Mouse (Mus musculus): ENCODE measurements around the gene Dhx32.

Gene Dhx32

GRCm38 (mm10) chr7:133775179-133775578 is 7.3 kb downstream of the Dhx32 start:
- no peak for DNase-seq (ENCODE audit: low read depth, low spot score)

GRCm38 (mm10) chr7:133768517-133768916 is 14.0 kb downstream of the Dhx32 start:
- no peak for DNase-seq (ENCODE audit: low read depth, low spot score)

DNA sequence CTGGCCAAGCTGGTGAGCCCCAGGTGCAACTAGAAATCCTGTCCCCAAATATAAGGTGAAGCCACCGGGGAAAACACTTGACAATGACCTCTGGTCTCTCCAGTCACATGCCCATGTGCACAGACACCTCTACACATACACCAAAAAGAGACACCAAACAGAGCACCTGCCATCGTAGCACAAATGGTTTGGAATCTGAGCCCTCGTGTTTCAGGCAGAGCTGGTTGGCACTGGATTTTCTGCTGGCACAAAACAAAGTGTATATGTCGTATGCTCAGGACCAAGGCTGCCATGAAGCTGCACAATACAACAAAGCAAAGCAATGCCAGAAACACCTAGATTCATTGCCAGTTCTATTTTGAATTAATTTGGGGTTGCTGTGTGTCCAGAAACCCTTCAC is 14.5 kb downstream of the Dhx32 start:
- no peak for DNase-seq (ENCODE audit: low read depth, low spot score)

DNA sequence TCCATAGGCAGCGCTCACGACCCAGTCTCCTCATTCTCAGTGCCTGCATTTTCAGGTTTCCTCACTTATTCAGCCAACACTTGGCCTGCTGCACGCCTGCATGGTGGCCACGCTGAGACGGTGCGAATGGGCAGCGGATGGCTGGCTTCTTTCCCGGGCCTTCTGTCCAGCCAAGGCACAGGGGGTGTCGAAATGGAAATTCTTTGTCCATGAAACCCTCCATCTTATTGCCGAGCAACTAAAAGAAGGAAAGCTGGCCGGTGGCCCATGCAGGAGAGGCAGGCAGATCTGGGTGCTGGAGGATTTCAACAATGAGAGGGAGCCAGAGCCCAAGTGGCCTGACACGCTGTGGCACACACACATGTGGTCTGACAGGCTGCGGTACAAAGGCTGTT is 16.7 kb downstream of the Dhx32 start:
- no peak for DNase-seq (ENCODE audit: low read depth, low spot score)

- no peak for DNase-seq (ENCODE audit: low read depth, low spot score)
These were observed 17.2 kb downstream of the Dhx32 start for GRCm38 (mm10) chr7:133765240-133765848.

DNA sequence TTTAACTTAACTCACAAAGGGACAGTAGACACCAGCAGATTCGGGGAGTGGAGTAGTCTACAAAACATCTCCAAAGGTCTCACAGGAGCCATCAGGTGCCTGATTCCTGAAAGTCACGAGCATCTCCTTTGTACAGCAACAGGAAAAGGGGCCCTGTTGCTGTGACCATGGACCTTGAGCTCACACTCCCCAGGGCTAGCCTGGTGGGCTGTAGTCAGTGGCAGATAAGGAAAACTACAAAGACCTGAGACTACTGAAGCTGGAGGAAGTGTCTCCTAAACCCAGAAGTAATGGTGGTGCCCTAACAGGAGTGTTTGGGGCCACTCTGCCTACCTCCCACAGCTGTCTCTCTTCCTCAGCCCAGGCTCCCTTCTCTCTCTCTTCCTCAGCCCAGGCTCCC is 18.1 kb downstream of the Dhx32 start:
- no peak for DNase-seq (ENCODE audit: low read depth, low spot score)

DNA sequence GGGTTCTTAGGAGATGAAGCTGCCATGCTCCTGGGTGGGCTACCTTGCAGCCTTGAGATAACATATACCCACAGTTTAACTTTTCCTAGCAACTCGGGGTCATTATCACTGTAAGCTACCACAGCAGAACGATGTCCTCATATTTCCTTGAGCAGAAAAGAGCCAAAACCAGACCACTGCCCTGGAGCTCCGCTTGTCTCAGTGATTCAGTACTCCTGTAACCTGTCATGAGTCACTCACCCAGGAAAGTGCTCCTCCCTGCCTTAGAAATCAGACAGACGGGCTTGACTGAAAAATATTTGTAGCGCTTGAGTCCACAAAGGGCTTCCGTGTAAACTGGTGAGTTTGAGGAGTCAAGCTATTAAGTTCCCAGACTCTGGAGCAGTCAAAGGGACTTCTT is 19.8 kb downstream of the Dhx32 start:
- no peak for DNase-seq (ENCODE audit: low read depth, low spot score)

GRCm38 (mm10) chr7:133759611-133760353 is 22.7 kb downstream of the Dhx32 start:
- no peak for DNase-seq (ENCODE audit: low read depth, low spot score)

GRCm38 (mm10) chr7:133758716-133759115 is 23.8 kb downstream of the Dhx32 start:
- no peak for DNase-seq (ENCODE audit: low read depth, low spot score)

DNA sequence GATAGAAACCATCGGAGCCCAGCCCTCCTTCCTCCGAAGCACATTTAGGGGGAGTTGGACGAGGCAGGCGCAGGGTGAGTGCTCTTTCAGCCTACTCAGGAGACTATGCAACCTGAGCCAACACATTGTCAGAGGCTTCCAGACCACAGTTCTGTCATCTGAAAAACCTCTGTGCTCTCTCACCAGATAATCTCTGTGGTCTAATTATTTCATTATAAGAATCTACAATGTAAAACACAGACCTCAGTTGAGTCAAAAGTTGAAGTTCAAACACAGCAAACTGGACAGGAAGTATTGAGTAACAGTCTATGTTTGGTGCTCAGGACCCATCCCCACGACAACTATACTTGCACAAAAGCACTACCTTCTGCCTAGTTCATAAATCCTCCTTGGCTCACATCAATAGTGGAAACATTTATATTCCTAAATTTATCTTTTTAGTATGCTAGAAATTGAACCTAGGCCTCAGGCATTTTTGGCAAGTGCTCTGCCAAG is 24.5 kb downstream of the Dhx32 start:
- DNase-seq (ENCODE audit: low read depth, low spot score) = no peak

GRCm38 (mm10) chr7:133751163-133751562 is 31.4 kb downstream of the Dhx32 start:
- no peak for DNase-seq (ENCODE audit: low read depth, low spot score)

DNA sequence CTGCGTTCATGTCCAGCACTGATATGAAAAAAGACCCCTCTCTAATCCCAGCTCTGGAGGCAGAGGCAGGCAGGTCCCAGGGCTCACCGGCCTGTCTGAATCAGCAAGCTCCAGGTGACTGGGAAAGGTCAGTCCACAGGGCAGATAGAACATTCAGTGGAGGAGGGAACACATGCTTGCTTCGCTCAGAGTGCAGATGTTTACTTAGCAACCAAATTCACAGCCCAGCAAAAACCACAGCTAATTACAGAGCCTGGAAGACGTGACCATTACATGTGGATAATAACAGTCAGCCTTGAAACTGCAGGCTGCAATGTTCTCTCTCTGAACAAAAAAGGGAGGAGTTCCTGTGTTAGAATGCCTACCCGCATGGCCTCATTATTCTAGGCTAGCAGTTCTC is 31.9 kb downstream of the Dhx32 start:
- no peak for DNase-seq (ENCODE audit: low read depth, low spot score)

DNA sequence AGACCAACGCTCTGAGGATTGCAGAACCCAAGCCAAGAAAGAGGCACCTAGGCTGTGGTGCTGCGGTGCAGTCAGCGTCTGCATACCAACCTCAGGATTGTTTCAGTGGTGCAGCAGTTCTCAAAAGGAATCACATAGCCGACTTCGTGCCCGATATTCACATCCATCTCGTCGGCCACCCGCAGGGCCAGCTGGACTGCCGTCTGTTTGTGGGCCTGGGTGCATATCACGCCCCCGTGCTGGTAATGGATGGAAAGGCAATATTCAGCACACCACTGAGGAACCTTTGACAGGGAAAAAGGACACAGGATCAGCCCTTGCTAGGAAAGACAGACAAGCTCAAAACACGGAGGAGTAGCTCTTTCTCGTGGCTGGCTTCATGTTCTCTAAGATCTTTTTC is 33.8 kb downstream of the Dhx32 start:
- no peak for DNase-seq (ENCODE audit: low read depth, low spot score)

DNA sequence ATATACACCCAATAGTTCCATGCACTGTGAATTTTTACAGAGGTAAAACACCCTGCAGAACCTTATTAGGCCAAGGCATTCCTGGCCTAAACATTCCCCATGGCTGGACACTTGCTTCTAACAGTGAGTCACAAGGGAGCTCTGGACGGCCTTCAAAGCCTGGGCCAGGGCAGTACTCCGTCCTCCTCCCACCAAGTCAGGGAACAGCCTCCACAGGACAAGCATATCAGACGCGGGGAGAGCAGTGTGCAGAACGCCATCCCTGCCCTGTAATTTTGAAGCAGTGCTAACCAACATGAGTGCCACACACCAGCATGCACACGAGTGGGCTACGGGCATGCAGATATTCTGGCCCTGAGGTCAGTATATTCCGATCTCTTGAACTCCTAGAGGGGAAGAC is 35.2 kb downstream of the Dhx32 start:
- DNase-seq (ENCODE audit: low read depth, low spot score) = no peak

GRCm38 (mm10) chr7:133744701-133745100 is 37.8 kb downstream of the Dhx32 start:
- no peak for DNase-seq (ENCODE audit: low read depth, low spot score)

DNA sequence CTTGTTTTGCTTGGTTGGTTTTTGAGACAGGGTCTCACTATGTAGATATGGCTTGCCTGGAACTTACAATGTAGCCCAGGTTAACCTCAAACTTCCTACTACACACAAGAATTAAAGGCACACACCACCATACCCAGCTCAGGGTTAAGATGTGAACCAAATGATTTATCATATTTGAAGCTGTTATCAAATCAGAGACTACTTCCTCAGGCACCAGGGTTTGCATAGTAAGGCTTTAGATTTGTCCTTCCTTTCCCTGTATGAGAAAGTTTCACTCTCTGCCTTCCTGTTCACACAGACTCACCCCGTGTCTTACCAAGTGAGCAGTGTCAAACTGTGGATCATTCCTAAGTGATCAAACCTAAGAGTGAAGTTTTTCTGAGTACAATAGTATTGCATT is 38.3 kb downstream of the Dhx32 start:
- no peak for DNase-seq (ENCODE audit: low read depth, low spot score)

GRCm38 (mm10) chr7:133743611-133744010 is 38.9 kb downstream of the Dhx32 start:
- no peak for DNase-seq (ENCODE audit: low read depth, low spot score)

GRCm38 (mm10) chr7:133742530-133743325 is 39.8 kb downstream of the Dhx32 start:
- no peak for DNase-seq (ENCODE audit: low read depth, low spot score)

DNA sequence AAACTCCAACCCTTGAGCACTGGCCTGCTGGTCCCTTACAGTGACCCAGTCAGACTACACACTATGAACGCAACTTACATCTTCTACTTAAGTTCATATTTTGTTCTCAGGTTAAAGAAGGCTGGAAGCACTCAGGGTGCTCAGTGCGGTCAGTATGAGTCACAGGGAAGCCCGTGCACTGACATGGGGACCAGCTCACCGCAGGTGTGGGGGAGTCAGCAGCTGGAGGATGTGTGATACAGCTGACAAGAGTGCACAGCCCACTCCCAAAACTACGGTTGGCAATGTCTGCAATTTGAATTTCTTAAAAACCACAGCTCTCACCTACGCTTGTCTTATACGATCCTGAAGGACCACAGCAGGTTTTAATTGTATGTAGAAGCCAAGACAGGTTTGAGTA is 42.0 kb downstream of the Dhx32 start:
- DNase-seq (ENCODE audit: low read depth, low spot score) = peak; percentile 31

DNA sequence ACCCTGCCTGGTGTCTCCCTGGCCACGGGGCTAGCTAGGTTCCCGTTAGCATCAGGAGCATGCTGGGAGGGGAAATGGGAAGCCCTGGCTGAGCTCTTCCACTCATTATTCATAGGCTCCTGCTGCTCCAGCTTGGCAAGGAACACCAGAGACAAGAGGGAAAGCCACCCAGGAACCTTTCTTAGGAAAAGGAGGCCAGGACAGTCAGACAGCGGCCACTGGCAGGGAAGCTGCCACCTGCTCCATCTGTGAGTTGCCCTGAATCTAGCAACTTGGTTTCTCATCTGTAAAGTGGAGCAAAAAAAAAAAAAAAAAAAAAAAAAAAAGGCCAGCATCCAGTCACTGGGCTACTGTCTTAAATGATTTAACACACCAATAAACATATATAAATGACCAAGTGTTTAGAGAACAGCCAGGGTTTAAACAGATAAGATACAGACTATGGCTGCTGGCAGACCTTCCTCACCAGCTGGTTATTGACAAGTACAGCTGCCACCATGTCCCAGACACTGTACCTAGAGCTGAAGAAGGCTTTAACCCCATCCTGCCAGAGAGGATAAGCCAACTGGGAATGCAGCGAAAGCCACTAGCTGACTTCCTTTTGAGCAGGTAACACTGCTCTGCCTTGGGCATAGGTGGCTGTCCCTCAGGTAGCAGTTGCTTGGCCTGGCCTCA is 50.4 kb downstream of the Dhx32 start:
- DNase-seq (ENCODE audit: low read depth, low spot score) = no peak

DNA sequence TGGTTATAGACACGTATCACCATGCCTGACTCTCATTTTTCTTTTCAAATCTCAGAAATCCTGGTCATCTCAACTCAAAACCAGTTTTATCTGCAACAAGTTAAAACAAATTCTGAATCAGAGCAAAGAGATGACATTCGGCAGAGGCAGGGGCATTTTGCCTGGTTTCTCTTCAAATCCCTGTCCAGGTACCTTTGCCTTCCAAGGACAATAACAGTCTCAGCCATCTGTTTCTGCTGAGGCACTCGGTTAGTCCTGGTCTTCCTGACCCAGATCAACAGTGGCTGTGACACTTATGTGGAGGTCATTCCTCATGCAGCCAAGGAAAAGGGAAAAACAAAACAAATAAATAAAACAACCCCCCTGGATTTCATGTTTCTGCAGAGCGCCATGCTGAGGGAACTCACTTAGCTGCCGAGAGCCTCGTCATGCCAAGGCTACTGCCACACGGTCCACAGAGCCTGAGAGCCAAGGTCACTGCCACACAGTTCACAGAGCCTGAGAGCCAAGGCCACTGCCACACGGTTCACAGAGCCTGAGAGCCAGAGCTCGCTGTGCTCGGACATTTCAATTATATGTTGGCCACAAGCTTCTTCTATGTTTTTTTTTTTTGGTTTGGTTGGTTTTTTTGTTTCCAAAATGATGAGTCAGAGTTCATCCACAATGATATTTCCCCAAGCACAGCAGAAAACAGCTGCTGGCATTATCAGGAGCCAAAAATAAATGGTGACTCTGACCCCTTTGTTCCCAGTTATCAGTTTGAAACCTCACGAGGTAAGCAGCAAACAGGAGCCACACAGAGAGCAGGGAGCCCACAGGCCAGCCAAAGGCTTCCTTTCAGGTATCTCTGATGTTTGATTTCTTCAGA is 52.0 kb downstream of the Dhx32 start:
- DNase-seq (ENCODE audit: low read depth, low spot score) = no peak

Data from CD4-positive helper T cell, adult 2 months (primary cell).